Mouse (Mus musculus) cerebellum, adult 2 months (tissue): ENCODE measurements around the gene Plekhh2.

ENCODE experiments used
- CTCF ChIP-seq: fragments of 200-500 bp; IDR thresholded peaks from 2 replicates; pipeline ENCODE4 v1.5.1; 2011; ENCODE audit warnings: low read depth, mild to moderate bottlenecking, control low read depth, low read length, moderate library complexity, borderline replicate concordance; ENCODE audit not compliant: insufficient read depth
- POLR2A ChIP-seq: fragments of 200-500 bp; IDR thresholded peaks from 2 replicates; pipeline ENCODE4 v1.6.1; 2011; ENCODE audit warnings: low read length, control low read depth, borderline replicate concordance; ENCODE audit not compliant: insufficient read depth

- no peak for TF ChIP-seq POLR2A
- no peak for TF ChIP-seq CTCF
These were observed 54.1 kb downstream of the Plekhh2 start for GRCm38 (mm10) chr17:84565762-84566161.
